Mouse (Mus musculus) gastrocnemius, adult 2 months (tissue): Measurements from ENCODE around the gene Paqr5. TPM values are rescaled to one million over a fixed set of nuclear protein-coding genes. Genes with fewer than 3 reads are reported as not detected.

ENCODE experiments used
- DNase-seq: peaks from one replicate; pipeline ENCODE4 v3.0.0; 2022
- H3K27ac ChIP-seq: fragments of 200-600 bp; 2 replicates; pipeline ENCODE4 v1.8.1; 2022; ENCODE audit warnings: mild to moderate bottlenecking
- H3K4me3 ChIP-seq: fragments of 200-600 bp; 2 replicates; pipeline ENCODE4 v1.8.1; 2022; ENCODE audit warnings: mild to moderate bottlenecking, moderate library complexity
- CTCF ChIP-seq: fragments of 200-600 bp; IDR thresholded peaks from 2 replicates; pipeline ENCODE4 v1.8.1; 2022; ENCODE audit warnings: antibody characterized with exemption, mild to moderate bottlenecking, moderate library complexity
- intact Hi-C: fragments of 180-260 bp; cut with DNase I; formaldehyde crosslinking; loops from one replicate; pipeline ENCODE4 v1.15.1; 2025
- total RNA-seq, 2 experiments: library from RNA; stranded (reverse); gene quantifications; 2 replicates each; pipeline ENCODE4 v1.2.3; 2021

Paqr5 gene
- total RNA-seq, 2 experiments from 2014 or later, result not detected

GRCm38 (mm10) chr9:61909633-61910032, 117.0 kb downstream of the Paqr5 start:
- DNase-seq, result no peak
- Histone ChIP-seq H3K27ac (no peak overlapping the region), H3K4me3 (no peak overlapping the region)
- intact Hi-C loops, result no loop called here
- TF ChIP-seq CTCF, result no peak

- H3K27ac ChIP-seq, result no peak overlapping the region
- H3K4me3 ChIP-seq, result no peak overlapping the region
- no peak for DNase-seq
- no peak for TF ChIP-seq CTCF
- intact Hi-C loops, result no loop called here
These were observed 117.7 kb downstream of the Paqr5 start for GRCm38 (mm10) chr9:61908832-61909407.

- DNase-seq, result no peak
- intact Hi-C loops, result no loop called here
- no peak for TF ChIP-seq CTCF
- no peak overlapping the region for H3K27ac ChIP-seq
- H3K4me3 ChIP-seq, result no peak overlapping the region
These were observed 118.3 kb downstream of the Paqr5 start for GRCm38 (mm10) chr9:61908341-61908740.

- no peak for TF ChIP-seq CTCF
- no peak for DNase-seq
- Histone ChIP-seq H3K4me3 (no peak overlapping the region), H3K27ac (no peak overlapping the region)
- intact Hi-C loops, result no loop called here
These were observed 118.9 kb downstream of the Paqr5 start for GRCm38 (mm10) chr9:61907621-61908295.

GRCm38 (mm10) chr9:61906912-61907311, 119.7 kb downstream of the Paqr5 start:
- no peak overlapping the region for H3K27ac ChIP-seq
- intact Hi-C loops, result no loop called here
- no peak overlapping the region for H3K4me3 ChIP-seq
- peak; percentile 55 for TF ChIP-seq CTCF
- DNase-seq, result peak; percentile 36

- intact Hi-C loops, result no loop called here
- TF ChIP-seq CTCF, result no peak
- H3K27ac ChIP-seq, result no peak overlapping the region
- H3K4me3 ChIP-seq, result no peak overlapping the region
- no peak for DNase-seq
These were observed 121.1 kb downstream of the Paqr5 start for GRCm38 (mm10) chr9:61905576-61905975.

- H3K27ac ChIP-seq, result no peak overlapping the region
- no peak overlapping the region for H3K4me3 ChIP-seq
- intact Hi-C loops, result no loop called here
- DNase-seq, result no peak
- TF ChIP-seq CTCF, result no peak
These were observed 122.5 kb downstream of the Paqr5 start for GRCm38 (mm10) chr9:61904201-61904600.

Other genes with a start within 250 kb of the Paqr5 start
- 1,000 to 10,000 TPM; 1,321 to 1,510 TPM for gene Rplp1, start 112.3 kb downstream of the Paqr5 start, total RNA-seq
- 1 to 10 TPM in 1 of 2 experiments, under 1 TPM in 1; 0.69 to 1.5 TPM for gene Kif23, start 80.1 kb downstream of the Paqr5 start, total RNA-seq
- gene Glce, start 95.8 kb upstream of the Paqr5 start, total RNA-seq, result 1 to 10 TPM; 6.1 to 8.9 TPM